Mouse (Mus musculus) neural tube, embryonic 15.5 days (tissue): ENCODE measurements at regions not wholly inside any gene's neighbourhood (a gene's known extent, or its start where the extent isn't known, plus 50 kb on each side); places are given as distances from the start of the nearest gene placed in this dataset.

Experiments used
- ATAC-seq: fragments of 200-750 bp; cut with Nextera tagmentation; 2 replicates; pipeline ENCODE4 v1.8.0; 2017; ENCODE audit warnings: mild to moderate bottlenecking, moderate TSS enrichment, moderate library complexity; ENCODE audit not compliant: low FRiP score
- H3K27ac ChIP-seq: fragments of 300-500 bp; sonication (generic); replicated peaks from 2 replicates; pipeline ENCODE4 v1.5.1; 2015; ENCODE audit warnings: mild to moderate bottlenecking, inconsistent platforms
- H3K27me3 ChIP-seq: fragments of 300-500 bp; sonication (generic); replicated peaks from 2 replicates; pipeline ENCODE4 v1.6.1; 2015; ENCODE audit warnings: inconsistent platforms
- H3K36me3 ChIP-seq: fragments of 300-500 bp; sonication (generic); 2 replicates; pipeline ENCODE4 v1.6.1; 2015; ENCODE audit warnings: inconsistent platforms
- H3K4me1 ChIP-seq: fragments of 300-500 bp; sonication (generic); 2 replicates; pipeline ENCODE4 v1.6.1; 2015; ENCODE audit warnings: inconsistent platforms
- H3K4me2 ChIP-seq: fragments of 300-500 bp; sonication (generic); 2 replicates; pipeline ENCODE4 v1.6.1; 2015; ENCODE audit warnings: inconsistent platforms, mild to moderate bottlenecking, moderate library complexity
- H3K4me3 ChIP-seq: fragments of 300-500 bp; sonication (generic); replicated peaks from 2 replicates; pipeline ENCODE4 v1.5.1; 2015; ENCODE audit warnings: mild to moderate bottlenecking, inconsistent platforms
- H3K9ac ChIP-seq: fragments of 300-500 bp; sonication (generic); replicated peaks from 2 replicates; pipeline ENCODE4 v1.6.1; 2015; ENCODE audit warnings: mild to moderate bottlenecking, inconsistent platforms
- H3K9me3 ChIP-seq: fragments of 300-500 bp; sonication (generic); replicated peaks from 2 replicates; pipeline ENCODE4 v1.6.1; 2016; ENCODE audit warnings: inconsistent platforms
- WGBS: fragments of 180-500 bp; shearing (Covaris S2); methylation state at CpG from one replicate; pipeline ENCODE4 v1.1.7; 2015; ENCODE audit warnings: mixed read lengths; 5-methylcytosine and 5-hydroxymethylcytosine counted together

DNA sequence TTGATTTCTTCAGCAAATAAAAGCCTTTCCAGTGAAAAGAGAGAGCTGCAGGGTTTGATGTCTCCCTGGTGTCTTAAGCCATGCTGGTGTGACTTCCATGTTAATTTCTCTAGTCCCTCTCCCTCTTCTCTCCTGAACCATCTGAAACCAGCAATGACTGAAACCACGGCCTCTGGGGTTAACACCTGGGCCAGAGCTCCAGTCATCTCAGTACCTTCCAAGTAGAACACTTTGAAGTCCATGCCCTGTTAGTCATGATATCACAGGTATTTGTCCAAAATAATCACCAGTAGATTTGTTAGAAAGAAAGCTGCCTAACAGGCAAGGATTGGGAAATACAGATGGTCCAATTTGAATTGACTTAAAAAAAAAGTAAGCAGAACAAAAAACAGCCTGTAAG is 56.8 kb upstream of the Lhx8 start:
- WGBS: 65% methylated on average over 1 of the region's 1 CpGs
- no peak for ATAC-seq

GRCm38 (mm10) chr3:154385831-154386312 is 55.4 kb upstream of the Lhx8 start:
- no peak overlapping the region for H3K4me3 ChIP-seq
- no peaks in the 10 kb centered on the region for H3K36me3 ChIP-seq
- H3K4me1 ChIP-seq: peaks cover 9% of the 10 kb centered on the region; the same call in 1 of the 2 replicates
- no peak overlapping the region for H3K4me2 ChIP-seq
- H3K27ac ChIP-seq: no peak overlapping the region
- no peak overlapping the region for H3K9ac ChIP-seq
- ATAC-seq: no peak
- no peaks in the 10 kb centered on the region for H3K27me3 ChIP-seq
- WGBS: 16% methylated on average over 10 of the region's 10 CpGs
- H3K9me3 ChIP-seq: no peaks in the 10 kb centered on the region

More for the DNA sequence above, 56.8 kb upstream of the Lhx8 start:
- H3K4me3 ChIP-seq: no peak overlapping the region
- no peaks in the 10 kb centered on the region for H3K27me3 ChIP-seq
- peaks cover 6% of the 10 kb centered on the region; the same call in 1 of the 2 replicates for H3K4me1 ChIP-seq
- H3K27ac ChIP-seq: no peak overlapping the region
- H3K4me2 ChIP-seq: no peak overlapping the region
- no peaks in the 10 kb centered on the region for H3K36me3 ChIP-seq
- no peak overlapping the region for H3K9ac ChIP-seq
- no peaks in the 10 kb centered on the region for H3K9me3 ChIP-seq

- H3K4me3 ChIP-seq: no peak overlapping the region
- H3K27me3 ChIP-seq: no peaks in the 10 kb centered on the region
- no peaks in the 10 kb centered on the region for H3K36me3 ChIP-seq
- no peak overlapping the region for H3K27ac ChIP-seq
- no peak for ATAC-seq
- H3K9me3 ChIP-seq: no peaks in the 10 kb centered on the region
- H3K4me1 ChIP-seq: peaks cover 9% of the 10 kb centered on the region; the same call in 1 of the 2 replicates
- 67% methylated on average over 6 of the region's 6 CpGs for WGBS
- H3K4me2 ChIP-seq: no peak overlapping the region
- no peak overlapping the region for H3K9ac ChIP-seq
These were observed 52.4 kb upstream of the Lhx8 start for GRCm38 (mm10) chr3:154382811-154383210.

- ATAC-seq: no peak
- Histone ChIP-seq H3K9ac (no peak overlapping the region), H3K27ac (no peak overlapping the region), H3K4me1 (peaks cover 9% of the 10 kb centered on the region; the same call in 1 of the 2 replicates), H3K4me3 (no peak overlapping the region), H3K9me3 (no peaks in the 10 kb centered on the region), H3K36me3 (no peaks in the 10 kb centered on the region), H3K27me3 (no peaks in the 10 kb centered on the region), H3K4me2 (no peak overlapping the region)
- WGBS: 5% methylated on average over 5 of the region's 5 CpGs
These were observed 51.1 kb upstream of the Lhx8 start for GRCm38 (mm10) chr3:154381561-154381960.
